ENCODE assay signal across 8 mouse cellular contexts in genomic region chr1:165779954-165780585, GRCm38 (mm10). TPM values are rescaled to one million over a fixed set of nuclear protein-coding genes. Genes with fewer than 3 reads are reported as not detected.
DNase-seq lines count a peak whose midpoint lies in the region; ATAC-seq and TF ChIP-seq lines count a peak whose summit lies in the region.

No protein-coding gene starts in this region.

- peaks cover 13% of the 10 kb centered on the region for H3K4me1 ChIP-seq in forebrain, embryonic 15.5 days
- 0 out of 2 replicates have a peak, but pooled peaks cover 6% of the 10 kb centered on the region for H3K4me1 ChIP-seq in limb, embryonic 14.5 days (ENCODE audit: control insufficient read depth, insufficient read depth, low read length)
- H3K4me1 ChIP-seq in neural tube, embryonic 11.5 days (ENCODE audit: control insufficient read depth, insufficient read depth, low read length): no peaks in the 10 kb centered on the region

- peak overlapping the region; percentile 38 for H3K4me3 ChIP-seq in forebrain, embryonic 15.5 days
- H3K4me3 ChIP-seq in limb, embryonic 14.5 days (replicated peaks; ENCODE audit: low read length): peak overlapping the region; percentile 30
- peak overlapping the region; percentile 23; the same call in 1 of the 2 replicates for H3K4me3 ChIP-seq in neural tube, embryonic 11.5 days (ENCODE audit: low read depth, low read length)

- no peak for TF ChIP-seq POLR2A in limb, embryonic 14.5 days (IDR thresholded peaks at IDR 0.05; ENCODE audit: borderline replicate concordance, extremely low read depth, insufficient read depth, insufficient read length)

- peak; percentile 60 for ATAC-seq in forebrain, embryonic 15.5 days (replicated peaks)
- peak; percentile 24; the same call in 1 of the 2 replicates for ATAC-seq in limb, embryonic 14.5 days (ENCODE audit: low FRiP score, low read depth)
- ATAC-seq in neural tube, embryonic 11.5 days (ENCODE audit: insufficient read depth, low FRiP score, low TSS enrichment): peak; percentile 61

- H3K36me3 ChIP-seq in forebrain, embryonic 15.5 days: no peaks in the 10 kb centered on the region
- H3K36me3 ChIP-seq in limb, embryonic 14.5 days (ENCODE audit: control insufficient read depth, insufficient read depth, low read length): no peaks in the 10 kb centered on the region
- H3K36me3 ChIP-seq in neural tube, embryonic 11.5 days (ENCODE audit: control insufficient read depth, insufficient read depth, low read length): no peaks in the 10 kb centered on the region

- no peaks in the 10 kb centered on the region for H3K9me3 ChIP-seq in forebrain, embryonic 15.5 days
- H3K9me3 ChIP-seq in limb, embryonic 14.5 days (ENCODE audit: control insufficient read depth, low read length): no peaks in the 10 kb centered on the region
- H3K9me3 ChIP-seq in neural tube, embryonic 11.5 days (ENCODE audit: control insufficient read depth, low read length): no peaks in the 10 kb centered on the region

- peak overlapping the region; percentile 58 for H3K4me2 ChIP-seq in forebrain, embryonic 15.5 days (replicated peaks)
- H3K4me2 ChIP-seq in limb, embryonic 14.5 days (replicated peaks; ENCODE audit: low read depth, low read length, severe bottlenecking): peak overlapping the region; percentile 53
- H3K4me2 ChIP-seq in neural tube, embryonic 11.5 days (ENCODE audit: low read depth): peak overlapping the region; percentile 52

- intact Hi-C loops in left cerebral cortex, postnatal 14 days (cut with DNase I): loop anchor here (2.0 to 10.0 kb wide), 5 partner anchors 72 to 585 kb away; no protein-coding TSS in a partner anchor
- intact Hi-C loops in left cerebral cortex, postnatal 36 days (cut with DNase I): loop anchor here (5.0 to 10.0 kb wide), 3 partner anchors 77 to 585 kb away; partner anchors contain the start of gene Pou2f1

- whole genome bisulfite sequencing in forebrain, embryonic 15.5 days: under 1% methylated on average over 13 of the region's 13 CpGs
- WGBS in limb, embryonic 14.5 days: 4% methylated on average over 13 of the region's 13 CpGs
- 7% methylated on average over 13 of the region's 13 CpGs for WGBS in neural tube, embryonic 11.5 days

- no peak overlapping the region for H3K27ac ChIP-seq in forebrain, embryonic 15.5 days (replicated peaks)
- no peak overlapping the region for H3K27ac ChIP-seq in limb, embryonic 14.5 days (replicated peaks; ENCODE audit: low read depth, low read length)
- no peak overlapping the region for H3K27ac ChIP-seq in neural tube, embryonic 11.5 days (ENCODE audit: low read depth, low read length)

- peak; percentile 45 to 75 for DNase-seq in left cerebral cortex, postnatal 14 days (ENCODE audit: low spot score in 2 of 2)
- DNase-seq in left cerebral cortex, postnatal 36 days (ENCODE audit: low spot score in 2 of 2): no peak
- DNase-seq in ZHBTc4 (ENCODE audit: low read depth, low spot score): peak; percentile 54
- DNase-seq in limb, embryonic 14.5 days (ENCODE audit: low spot score): peak; percentile 77
- DNase-seq in neural tube, embryonic 11.5 days (ENCODE audit: low spot score): peak; percentile 46
- DNase-seq in right cerebral cortex, postnatal 36 days (ENCODE audit: low spot score in 2 of 2): no peak
- no peak for DNase-seq in cerebellum, adult 9-10 months

- peak overlapping the region; percentile 41 for H3K9ac ChIP-seq in forebrain, embryonic 15.5 days (replicated peaks)
- H3K9ac ChIP-seq in limb, embryonic 14.5 days (ENCODE audit: low read depth, low read length, severe bottlenecking): 0 out of 2 replicates have a peak overlapping the region, but pooled peaks have one; percentile 25
- peak overlapping the region; percentile 35 for H3K9ac ChIP-seq in neural tube, embryonic 11.5 days (ENCODE audit: low read length)

- H3K27me3 ChIP-seq in forebrain, embryonic 15.5 days: peaks cover 4% of the 10 kb centered on the region; the same call in 1 of the 2 replicates
- H3K27me3 ChIP-seq in limb, embryonic 14.5 days (ENCODE audit: control insufficient read depth, insufficient read depth, low read length): peaks cover 6% of the 10 kb centered on the region; the same call in 1 of the 2 replicates
- H3K27me3 ChIP-seq in neural tube, embryonic 11.5 days (ENCODE audit: control insufficient read depth, insufficient read depth, low read length): 0 out of 2 replicates have a peak, but pooled peaks cover 10% of the 10 kb centered on the region

RNA-seq across cellular contexts. Expression of gene Cd247, which starts 8.4 kb away (rescaled TPM):
- total RNA-seq in left cerebral cortex, postnatal 14 days (2021): not detected
- total RNA-seq in left cerebral cortex, postnatal 36 days (2021): under 1 TPM in 1 of 2 experiments, not detected in 1; 0.25 TPM
- 1.5 and 1.6 TPM in 2 replicates for polyA plus RNA-seq in forebrain, embryonic 15.5 days (2015; fragmentation: Nextera tagmentation; extraction: Ambion mirVana)
- polyA plus RNA-seq in limb, embryonic 14.5 days (2012; rRNA removed): 0.37 and 0.53 TPM in 2 replicates
- 0.41 and 0.87 TPM in 2 replicates for polyA plus RNA-seq in limb, embryonic 14.5 days (2014; fragmentation: Nextera tagmentation; extraction: Ambion mirVana)
- 0.86 and 2.0 TPM in 2 replicates for polyA plus RNA-seq in neural tube, embryonic 11.5 days (2014; fragmentation: Nextera tagmentation; extraction: Ambion mirVana)

RNA-seq across cellular contexts. Expression of gene Creg1, which starts 16.5 kb away (rescaled TPM):
- total RNA-seq in left cerebral cortex, postnatal 14 days (2021): 10 to 100 TPM; 25.1 to 28.5 TPM
- 10 to 100 TPM; 23.4 to 28.2 TPM for total RNA-seq in left cerebral cortex, postnatal 36 days (2021)
- polyA plus RNA-seq in forebrain, embryonic 15.5 days (2015; fragmentation: Nextera tagmentation; extraction: Ambion mirVana): 18.3 and 19.0 TPM in 2 replicates
- polyA plus RNA-seq in limb, embryonic 14.5 days (2012; rRNA removed): 22.9 and 26.2 TPM in 2 replicates
- 68.4 and 70.1 TPM in 2 replicates for polyA plus RNA-seq in limb, embryonic 14.5 days (2014; fragmentation: Nextera tagmentation; extraction: Ambion mirVana)
- polyA plus RNA-seq in neural tube, embryonic 11.5 days (2014; fragmentation: Nextera tagmentation; extraction: Ambion mirVana): 36.9 and 39.2 TPM in 2 replicates

Comparison
In these comparisons a context has a peak if more than half of its experiments do, and no peak if none do; other contexts are left out.
1. DNase-seq: peak in left cerebral cortex, postnatal 14 days (2 of 2), ZHBTc4 (single experiment), limb, embryonic 14.5 days (single experiment) and neural tube, embryonic 11.5 days (single experiment); none in left cerebral cortex, postnatal 36 days (0 of 2), right cerebral cortex, postnatal 36 days (0 of 2) and cerebellum, adult 9-10 months (single experiment).
2. Peak in every context shown above with its lines, with median percentiles within 50 percentile points of each other: ATAC-seq, H3K4me2 ChIP-seq, H3K4me3 ChIP-seq and H3K9ac ChIP-seq.